Mouse (Mus musculus) neural tube, embryonic 15.5 days (tissue): ENCODE results near the gene Asl. TPM values are rescaled to one million over a fixed set of nuclear protein-coding genes. Genes with fewer than 3 reads are reported as not detected.

Experiments
- ATAC-seq: fragments of 200-750 bp; cut with Nextera tagmentation; 2 replicates; pipeline ENCODE4 v1.8.0; 2017; ENCODE audit warnings: mild to moderate bottlenecking, moderate TSS enrichment, moderate library complexity; ENCODE audit not compliant: low FRiP score
- H3K27ac ChIP-seq: fragments of 300-500 bp; sonication (generic); replicated peaks from 2 replicates; pipeline ENCODE4 v1.5.1; 2015; ENCODE audit warnings: mild to moderate bottlenecking, inconsistent platforms
- H3K27me3 ChIP-seq: fragments of 300-500 bp; sonication (generic); replicated peaks from 2 replicates; pipeline ENCODE4 v1.6.1; 2015; ENCODE audit warnings: inconsistent platforms
- H3K36me3 ChIP-seq: fragments of 300-500 bp; sonication (generic); 2 replicates; pipeline ENCODE4 v1.6.1; 2015; ENCODE audit warnings: inconsistent platforms
- H3K4me1 ChIP-seq: fragments of 300-500 bp; sonication (generic); 2 replicates; pipeline ENCODE4 v1.6.1; 2015; ENCODE audit warnings: inconsistent platforms
- H3K4me2 ChIP-seq: fragments of 300-500 bp; sonication (generic); 2 replicates; pipeline ENCODE4 v1.6.1; 2015; ENCODE audit warnings: inconsistent platforms, mild to moderate bottlenecking, moderate library complexity
- H3K4me3 ChIP-seq: fragments of 300-500 bp; sonication (generic); replicated peaks from 2 replicates; pipeline ENCODE4 v1.5.1; 2015; ENCODE audit warnings: mild to moderate bottlenecking, inconsistent platforms
- H3K9ac ChIP-seq: fragments of 300-500 bp; sonication (generic); replicated peaks from 2 replicates; pipeline ENCODE4 v1.6.1; 2015; ENCODE audit warnings: mild to moderate bottlenecking, inconsistent platforms
- H3K9me3 ChIP-seq: fragments of 300-500 bp; sonication (generic); replicated peaks from 2 replicates; pipeline ENCODE4 v1.6.1; 2016; ENCODE audit warnings: inconsistent platforms
- WGBS: fragments of 180-500 bp; shearing (Covaris S2); methylation state at CpG from one replicate; pipeline ENCODE4 v1.1.7; 2015; ENCODE audit warnings: mixed read lengths; 5-methylcytosine and 5-hydroxymethylcytosine counted together
- polyA plus RNA-seq: library from polyadenylated mRNA; unstranded; fragments of >200 nt; fragmentation: Nextera tagmentation; extraction: Ambion mirVana; gene quantifications from 2 replicates; pipeline ENCODE4 v1.2.1, GENCODE M21; 2015

Gene Asl
- 38.7 and 46.2 TPM in 2 replicates for polyA plus RNA-seq

- H3K4me2 ChIP-seq = peak within 1 kb of the TSS; percentile 71
- H3K9me3 ChIP-seq = no peaks in the 10 kb centered on the region
- peaks cover 10% of the 10 kb centered on the region; the same call in 1 of the 2 replicates for H3K27me3 ChIP-seq
- ATAC-seq = peak; percentile 88
- H3K4me3 ChIP-seq = peak within 1 kb of the TSS; percentile 79
- peaks cover 23% of the 10 kb centered on the region for H3K4me1 ChIP-seq
- no peaks in the 10 kb centered on the region for H3K36me3 ChIP-seq
- peak within 1 kb of the TSS; percentile 81 for H3K9ac ChIP-seq
- peak within 1 kb of the TSS; percentile 94 for H3K27ac ChIP-seq
- WGBS = 3% methylated on average over 51 of the region's 51 CpGs
These were observed at the start of gene Asl, which contains the start of gene Crcp for GRCm38 (mm10) chr5:130029142-130029897. Gene Asl, minus strand, starts transcription at chr5:130029247. Gene Crcp, plus strand, starts transcription at chr5:130029290.

- H3K4me1 ChIP-seq = peaks cover 20% of the 10 kb centered on the region
- H3K27me3 ChIP-seq = no peaks in the 10 kb centered on the region; the same call in 1 of the 2 replicates
- H3K27ac ChIP-seq = peak overlapping the region; percentile 72
- 0 out of 2 replicates have a peak, but pooled peaks cover 5% of the 10 kb centered on the region for H3K9me3 ChIP-seq
- H3K9ac ChIP-seq = peak overlapping the region; percentile 50
- peak; percentile 45 for ATAC-seq
- peaks cover 4% of the 10 kb centered on the region; the same call in 1 of the 2 replicates for H3K36me3 ChIP-seq
- H3K4me3 ChIP-seq = peak overlapping the region; percentile 55
- 43% methylated on average over 6 of the region's 6 CpGs for WGBS
- peak overlapping the region; percentile 75 for H3K4me2 ChIP-seq
These were observed 49.7 kb upstream of the Asl start for GRCm38 (mm10) chr5:130078834-130079156.

GRCm38 (mm10) chr5:130078096-130078833 lies 49.2 kb upstream of the Asl start:
- H3K9me3 ChIP-seq = 0 out of 2 replicates have a peak, but pooled peaks cover 5% of the 10 kb centered on the region
- WGBS = 76% methylated on average over 9 of the region's 9 CpGs
- H3K4me2 ChIP-seq = no peak overlapping the region
- no peaks in the 10 kb centered on the region; the same call in 1 of the 2 replicates for H3K27me3 ChIP-seq
- 0 out of 2 replicates have a peak overlapping the region, but pooled peaks have one; percentile 50 for H3K9ac ChIP-seq
- peaks cover 4% of the 10 kb centered on the region; the same call in 1 of the 2 replicates for H3K36me3 ChIP-seq
- ATAC-seq = no peak
- no peak overlapping the region for H3K4me3 ChIP-seq
- H3K27ac ChIP-seq = no peak overlapping the region
- peaks cover 20% of the 10 kb centered on the region for H3K4me1 ChIP-seq

DNA sequence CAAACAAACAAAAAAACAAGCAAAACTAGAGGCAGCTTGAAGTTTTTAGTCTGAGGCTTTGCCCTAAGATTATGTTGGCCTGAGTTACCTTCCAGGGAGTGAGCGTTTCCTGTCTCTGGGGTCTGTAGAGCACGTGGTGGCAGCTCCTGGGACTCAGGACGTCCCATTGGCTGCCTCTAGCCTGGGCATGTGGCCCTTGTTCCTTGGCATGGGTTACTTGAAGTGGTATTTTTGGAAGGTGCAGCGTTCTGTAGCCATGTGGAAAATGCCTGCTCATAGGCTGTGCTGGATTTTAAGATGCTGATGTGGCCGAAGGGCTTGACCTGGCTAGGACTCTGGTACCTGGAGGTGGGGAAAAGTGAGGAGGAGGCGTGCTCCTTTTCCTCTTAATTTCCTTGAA lies 47.3 kb upstream of the Asl start:
- Histone ChIP-seq H3K4me1 (peaks cover 20% of the 10 kb centered on the region), H3K9me3 (0 out of 2 replicates have a peak, but pooled peaks cover 2% of the 10 kb centered on the region), H3K4me3 (no peak overlapping the region), H3K36me3 (peaks cover 1% of the 10 kb centered on the region; the same call in 1 of the 2 replicates), H3K27ac (no peak overlapping the region), H3K4me2 (no peak overlapping the region), H3K27me3 (no peaks in the 10 kb centered on the region; the same call in 1 of the 2 replicates), H3K9ac (no peak overlapping the region)
- ATAC-seq = no peak
- WGBS = 75% methylated on average over 6 of the region's 6 CpGs

DNA sequence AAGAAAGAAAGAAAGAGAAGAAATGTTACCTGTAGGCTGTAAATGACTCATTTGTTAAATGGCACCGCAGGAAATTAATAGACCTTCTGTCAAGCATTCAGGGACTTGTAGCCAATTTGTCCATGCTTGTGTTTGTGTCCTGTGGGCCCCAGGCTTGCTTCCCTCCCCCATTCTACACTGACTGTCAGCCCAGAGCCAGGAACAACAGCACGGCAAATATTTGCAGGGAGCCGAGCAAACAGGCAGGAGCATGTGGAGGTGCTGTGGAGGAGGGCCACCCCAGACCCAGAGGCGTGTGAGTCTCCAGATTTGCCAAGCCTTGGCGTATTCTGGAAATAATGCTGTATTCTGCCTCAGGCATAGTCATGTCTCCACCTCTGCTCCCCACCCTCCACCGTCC lies 45.4 kb upstream of the Asl start:
- no peak overlapping the region for H3K4me3 ChIP-seq
- H3K4me2 ChIP-seq = no peak overlapping the region
- WGBS = 77% methylated on average over 6 of the region's 6 CpGs
- no peak overlapping the region for H3K27ac ChIP-seq
- no peaks in the 10 kb centered on the region for H3K36me3 ChIP-seq
- H3K27me3 ChIP-seq = no peaks in the 10 kb centered on the region; the same call in 1 of the 2 replicates
- no peak for ATAC-seq
- H3K4me1 ChIP-seq = peaks cover 6% of the 10 kb centered on the region
- no peaks in the 10 kb centered on the region for H3K9me3 ChIP-seq
- no peak overlapping the region for H3K9ac ChIP-seq

DNA sequence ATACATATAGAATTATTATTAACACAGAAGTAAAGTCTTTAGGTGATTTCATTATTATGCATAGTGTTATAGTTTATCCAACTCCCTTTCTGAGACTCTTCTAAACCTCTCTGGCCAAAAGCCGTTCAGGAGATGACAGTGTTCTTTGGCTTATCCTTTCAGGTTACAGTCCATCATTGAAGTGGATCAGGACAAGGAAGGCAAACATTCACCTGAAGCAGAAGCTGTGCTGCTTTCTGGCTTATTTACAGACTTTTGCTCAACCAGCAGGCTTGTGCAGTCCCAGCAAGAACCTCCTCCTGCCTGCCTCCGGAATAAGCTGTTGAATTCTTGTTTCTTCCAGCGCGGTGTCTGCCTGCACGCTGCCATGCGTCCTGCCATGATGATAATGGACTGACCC lies 44.0 kb upstream of the Asl start, which contains the start of gene Tpst1:
TSS of gene Tpst1 (plus strand) at position 301 of the 400 bp plus-strand sequence.
- Histone ChIP-seq H3K27ac (no peak within 1 kb of the TSS), H3K4me2 (no peak within 1 kb of the TSS), H3K9me3 (no peaks in the 10 kb centered on the region), H3K4me3 (no peak within 1 kb of the TSS), H3K27me3 (no peaks in the 10 kb centered on the region; the same call in 1 of the 2 replicates), H3K9ac (no peak within 1 kb of the TSS), H3K36me3 (no peaks in the 10 kb centered on the region), H3K4me1 (no peaks in the 10 kb centered on the region)
- no peak for ATAC-seq
- 95% methylated on average over 6 of the region's 6 CpGs for WGBS

GRCm38 (mm10) chr5:130067841-130068264 lies 38.8 kb upstream of the Asl start:
- ATAC-seq = no peak
- Histone ChIP-seq H3K27me3 (no peaks in the 10 kb centered on the region), H3K36me3 (no peaks in the 10 kb centered on the region), H3K4me3 (no peak overlapping the region), H3K4me2 (no peak overlapping the region), H3K27ac (no peak overlapping the region), H3K9ac (no peak overlapping the region), H3K4me1 (no peaks in the 10 kb centered on the region), H3K9me3 (no peaks in the 10 kb centered on the region)
- WGBS = 76% methylated on average over 3 of the region's 3 CpGs

GRCm38 (mm10) chr5:130065579-130065978 lies 36.5 kb upstream of the Asl start:
- Histone ChIP-seq H3K9me3 (no peaks in the 10 kb centered on the region), H3K9ac (no peak overlapping the region), H3K27me3 (no peaks in the 10 kb centered on the region), H3K4me1 (no peaks in the 10 kb centered on the region), H3K36me3 (peaks cover 9% of the 10 kb centered on the region), H3K27ac (no peak overlapping the region), H3K4me3 (no peak overlapping the region), H3K4me2 (no peak overlapping the region)
- no peak for ATAC-seq
- 93% methylated on average over 1 of the region's 1 CpGs for WGBS

DNA sequence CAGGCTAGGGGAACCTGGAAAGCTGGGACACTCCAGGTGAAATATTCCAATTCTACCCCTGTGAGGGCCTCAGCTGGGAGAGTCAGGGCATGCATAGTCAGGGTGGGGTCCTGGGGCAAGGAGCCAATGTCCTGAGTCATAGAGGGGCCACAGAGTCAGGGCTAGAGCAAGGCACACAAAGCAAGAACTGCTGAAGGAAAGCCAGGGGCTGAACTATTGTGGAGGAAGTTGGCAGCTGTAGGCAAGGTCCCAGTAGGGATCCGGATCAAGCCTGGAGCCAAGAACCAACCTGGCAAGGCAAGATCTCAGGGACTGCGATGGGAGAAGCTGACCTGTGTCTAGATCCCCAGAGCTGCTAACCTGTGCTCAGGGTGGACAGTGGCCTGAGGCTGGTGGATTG lies 34.7 kb upstream of the Asl start:
- Histone ChIP-seq H3K27me3 (no peaks in the 10 kb centered on the region), H3K9ac (no peak overlapping the region), H3K4me3 (no peak overlapping the region), H3K4me1 (no peaks in the 10 kb centered on the region), H3K9me3 (no peaks in the 10 kb centered on the region), H3K27ac (no peak overlapping the region), H3K4me2 (no peak overlapping the region), H3K36me3 (peaks cover 25% of the 10 kb centered on the region)
- 69% methylated on average over 2 of the region's 2 CpGs for WGBS
- ATAC-seq = no peak

DNA sequence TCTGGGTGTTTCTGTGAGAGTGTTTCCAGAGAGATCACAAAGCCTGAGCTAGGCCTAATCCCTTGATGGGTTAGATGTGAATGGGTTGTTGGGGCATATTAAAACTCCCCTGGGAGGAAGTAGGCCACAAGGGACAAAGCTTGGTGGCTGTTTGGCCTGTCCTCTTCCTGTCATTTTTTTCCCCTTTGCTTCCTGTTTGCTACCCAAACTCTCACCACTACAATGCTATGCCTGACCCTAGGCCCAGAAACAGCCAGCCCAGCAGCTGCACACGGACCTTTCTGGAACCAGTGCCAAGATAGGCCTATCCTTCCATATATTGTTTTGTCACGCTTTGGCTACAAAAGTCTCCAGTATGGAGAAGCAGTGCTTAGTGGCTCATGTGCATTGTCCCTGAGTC lies 33.0 kb upstream of the Asl start:
- peak overlapping the region; percentile 37; the same call in 1 of the 2 replicates for H3K27ac ChIP-seq
- 79% methylated on average over 2 of the region's 2 CpGs for WGBS
- no peaks in the 10 kb centered on the region for H3K9me3 ChIP-seq
- no peak for ATAC-seq
- no peak overlapping the region for H3K4me3 ChIP-seq
- peaks cover 25% of the 10 kb centered on the region for H3K36me3 ChIP-seq
- H3K4me2 ChIP-seq = no peak overlapping the region
- no peaks in the 10 kb centered on the region for H3K27me3 ChIP-seq
- no peaks in the 10 kb centered on the region for H3K4me1 ChIP-seq
- H3K9ac ChIP-seq = no peak overlapping the region

GRCm38 (mm10) chr5:130060329-130060665 lies 31.2 kb upstream of the Asl start:
- WGBS = 90% methylated on average over 4 of the region's 4 CpGs
- no peaks in the 10 kb centered on the region for H3K4me1 ChIP-seq
- ATAC-seq = no peak
- H3K9ac ChIP-seq = no peak overlapping the region
- H3K27ac ChIP-seq = no peak overlapping the region
- H3K27me3 ChIP-seq = no peaks in the 10 kb centered on the region
- peaks cover 26% of the 10 kb centered on the region for H3K36me3 ChIP-seq
- no peak overlapping the region for H3K4me2 ChIP-seq
- H3K4me3 ChIP-seq = no peak overlapping the region
- H3K9me3 ChIP-seq = no peaks in the 10 kb centered on the region
